Mouse (Mus musculus) lung, embryonic 16.5 days (tissue): ENCODE results near the gene Dscam. TPM values are rescaled to one million over a fixed set of nuclear protein-coding genes. Genes with fewer than 3 reads are reported as not detected.

ENCODE experiments used
- ATAC-seq: fragments of 200-750 bp; cut with Nextera tagmentation; 2 replicates; pipeline ENCODE4 v1.8.0; 2017; ENCODE audit warnings: low read depth, mild to moderate bottlenecking, moderate library complexity
- H3K27ac ChIP-seq: fragments of 300-500 bp; sonication (generic); 2 replicates; pipeline ENCODE4 v1.5.1; 2014; ENCODE audit warnings: mild to moderate bottlenecking, control low read depth, low read length
- H3K27me3 ChIP-seq: fragments of 300-500 bp; sonication (generic); 2 replicates; pipeline ENCODE4 v1.6.1; 2014; ENCODE audit warnings: low read depth, low read length, mixed read lengths; ENCODE audit not compliant: control insufficient read depth, insufficient read depth
- H3K36me3 ChIP-seq: fragments of 300-500 bp; sonication (generic); 2 replicates; pipeline ENCODE4 v1.6.1; 2014; ENCODE audit warnings: low read length; ENCODE audit not compliant: control insufficient read depth, insufficient read depth
- H3K4me1 ChIP-seq: fragments of 300-500 bp; sonication (generic); replicated peaks from 2 replicates; pipeline ENCODE4 v1.6.1; 2014; ENCODE audit warnings: low read length, mixed read lengths; ENCODE audit not compliant: control insufficient read depth, insufficient read depth
- H3K4me2 ChIP-seq: fragments of 300-500 bp; sonication (generic); 2 replicates; pipeline ENCODE4 v1.6.1; 2014; ENCODE audit warnings: low read depth, low read length, control low read depth
- H3K4me3 ChIP-seq: fragments of 300-500 bp; sonication (generic); 2 replicates; pipeline ENCODE4 v1.5.1; 2014; ENCODE audit warnings: mild to moderate bottlenecking, low read length, control low read depth
- H3K9ac ChIP-seq: fragments of 300-500 bp; sonication (generic); 2 replicates; pipeline ENCODE4 v1.6.1; 2014; ENCODE audit warnings: low read length, control low read depth
- H3K9me3 ChIP-seq: fragments of 300-500 bp; sonication (generic); 2 replicates; pipeline ENCODE4 v1.6.1; 2016; ENCODE audit warnings: low read length; ENCODE audit not compliant: control insufficient read depth
- WGBS: fragments of 180-500 bp; shearing (Covaris S2); extraction: QIAGEN DNeasy Blood & Tissue Kit; methylation state at CpG from one replicate; pipeline ENCODE4 v1.1.7; 2014; 5-methylcytosine and 5-hydroxymethylcytosine counted together
- polyA plus RNA-seq: library from polyadenylated mRNA; unstranded; fragments of >200 nt; fragmentation: Nextera tagmentation; extraction: Ambion mirVana; gene quantifications from 2 replicates; pipeline ENCODE4 v1.2.1, GENCODE M21; 2015

Gene Dscam
- polyA plus RNA-seq, 1 experiment from 2014 or later: not detected

DNA sequence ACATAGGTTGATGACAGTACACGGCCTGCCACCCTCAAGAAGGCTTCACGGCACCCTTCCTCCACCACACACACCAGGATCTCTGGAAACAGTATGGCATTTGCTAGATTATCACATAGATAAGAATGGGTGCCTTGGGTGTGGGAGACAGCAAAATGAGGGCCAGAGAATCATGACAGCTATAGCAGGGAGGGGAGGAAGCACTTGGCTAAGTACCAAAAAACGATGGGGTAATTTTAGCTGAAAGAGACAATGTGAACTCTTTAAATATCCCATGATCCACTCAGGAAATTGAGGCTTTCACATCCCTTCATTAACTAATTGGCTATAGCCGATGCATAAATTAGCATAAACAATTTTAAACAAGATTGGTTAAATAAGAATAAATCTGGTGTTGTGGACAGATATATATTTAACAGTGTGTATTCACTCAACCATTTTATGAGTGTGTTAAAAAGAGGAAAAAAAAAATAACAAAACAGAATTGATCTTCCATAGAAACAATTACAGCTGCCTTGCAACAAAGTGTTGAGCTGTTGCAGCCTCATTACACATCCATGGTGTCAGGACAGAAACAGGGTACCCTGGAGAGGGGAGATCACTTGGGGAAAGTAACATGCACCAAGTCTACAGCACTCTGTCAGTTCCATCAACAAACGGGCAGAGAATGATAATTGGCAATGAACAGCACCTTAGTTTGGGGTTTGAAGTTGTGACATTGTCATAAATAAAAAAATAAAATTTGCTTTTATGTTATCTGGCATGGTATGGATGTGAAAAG lies 427.9 kb downstream of the Dscam start:
- whole genome bisulfite sequencing: 67% methylated on average over 5 of the region's 5 CpGs
- Histone ChIP-seq H3K9ac (no peak overlapping the region), H3K27me3 (no peaks in the 10 kb centered on the region), H3K27ac (no peak overlapping the region), H3K4me2 (no peak overlapping the region), H3K36me3 (no peaks in the 10 kb centered on the region), H3K9me3 (no peaks in the 10 kb centered on the region), H3K4me1 (no peaks in the 10 kb centered on the region), H3K4me3 (no peak overlapping the region)
- no peak for ATAC-seq

DNA sequence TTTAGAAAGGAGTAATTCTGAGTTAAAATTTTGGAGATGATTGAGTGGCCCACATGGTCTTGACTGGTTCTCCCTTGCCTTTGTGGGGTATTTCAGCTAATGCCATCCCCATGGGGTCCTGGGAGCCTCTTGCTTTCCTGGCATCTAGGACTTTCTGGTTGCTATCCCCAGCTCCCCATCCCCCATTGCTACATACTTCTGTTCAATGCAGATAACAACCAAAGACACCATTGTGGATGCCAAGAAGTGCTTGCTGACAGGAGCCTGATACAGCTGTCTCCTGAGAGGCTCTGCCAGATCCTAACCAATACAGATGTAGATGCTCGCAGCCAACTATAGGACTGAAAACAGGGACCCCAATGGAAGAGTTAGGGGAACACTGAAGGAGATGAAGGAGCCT lies 429.2 kb downstream of the Dscam start:
- Histone ChIP-seq H3K36me3 (no peaks in the 10 kb centered on the region), H3K4me2 (no peak overlapping the region), H3K4me3 (no peak overlapping the region), H3K27me3 (no peaks in the 10 kb centered on the region), H3K9ac (no peak overlapping the region), H3K9me3 (no peaks in the 10 kb centered on the region), H3K4me1 (no peaks in the 10 kb centered on the region), H3K27ac (no peak overlapping the region)
- 68% methylated on average over 1 of the region's 1 CpGs for WGBS
- ATAC-seq: no peak

DNA sequence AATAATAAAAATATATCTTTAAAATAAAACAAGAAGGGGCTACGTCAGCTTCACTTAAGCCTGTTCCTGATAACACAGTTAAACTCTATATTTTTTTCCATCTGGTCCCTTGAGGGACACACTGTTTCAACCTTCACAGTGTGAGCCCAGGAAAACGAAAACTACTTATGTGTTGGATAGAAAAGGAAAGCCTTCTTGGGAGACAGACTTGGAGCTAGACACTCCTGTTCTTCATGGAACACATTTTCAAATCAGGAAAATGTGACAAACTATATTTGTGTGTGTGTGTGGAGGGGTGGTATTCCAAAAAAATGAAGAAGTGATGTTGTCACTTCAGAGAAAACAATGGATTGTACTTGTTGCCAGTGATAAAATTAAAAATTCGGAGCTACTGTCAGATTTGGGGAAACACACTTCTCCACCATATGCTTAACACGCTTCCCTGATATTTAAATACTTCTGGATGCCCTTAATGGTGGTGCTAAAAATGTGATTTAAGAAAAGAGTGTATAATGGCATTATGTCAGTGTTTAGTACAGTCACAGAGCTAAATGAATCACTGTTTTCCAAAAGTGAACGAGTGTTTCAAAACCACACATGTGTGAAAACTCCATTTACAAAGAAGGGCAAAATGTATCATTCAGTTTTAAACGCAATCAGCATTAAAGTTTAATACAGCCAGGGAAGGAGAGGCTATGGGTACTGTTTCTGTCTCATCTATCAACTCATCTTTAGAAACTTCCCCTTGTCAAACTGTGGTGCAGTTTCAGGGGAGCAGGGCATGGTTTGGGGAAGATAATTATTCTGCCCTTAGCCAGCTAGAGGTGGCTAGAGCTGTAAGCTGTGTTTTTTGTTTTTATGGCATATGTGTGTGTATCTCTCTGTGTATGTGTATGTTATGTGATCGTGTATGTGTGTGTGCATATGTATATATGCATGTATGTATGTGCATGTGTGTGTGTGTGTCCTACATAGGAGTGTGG lies 430.2 kb downstream of the Dscam start:
- no peak overlapping the region for H3K4me2 ChIP-seq
- no peak overlapping the region for H3K9ac ChIP-seq
- H3K4me1 ChIP-seq: no peaks in the 10 kb centered on the region
- H3K36me3 ChIP-seq: no peaks in the 10 kb centered on the region
- no peak for ATAC-seq
- no peak overlapping the region for H3K27ac ChIP-seq
- no peaks in the 10 kb centered on the region for H3K27me3 ChIP-seq
- H3K9me3 ChIP-seq: no peaks in the 10 kb centered on the region
- no peak overlapping the region for H3K4me3 ChIP-seq
- WGBS: 77% methylated on average over 7 of the region's 7 CpGs

DNA sequence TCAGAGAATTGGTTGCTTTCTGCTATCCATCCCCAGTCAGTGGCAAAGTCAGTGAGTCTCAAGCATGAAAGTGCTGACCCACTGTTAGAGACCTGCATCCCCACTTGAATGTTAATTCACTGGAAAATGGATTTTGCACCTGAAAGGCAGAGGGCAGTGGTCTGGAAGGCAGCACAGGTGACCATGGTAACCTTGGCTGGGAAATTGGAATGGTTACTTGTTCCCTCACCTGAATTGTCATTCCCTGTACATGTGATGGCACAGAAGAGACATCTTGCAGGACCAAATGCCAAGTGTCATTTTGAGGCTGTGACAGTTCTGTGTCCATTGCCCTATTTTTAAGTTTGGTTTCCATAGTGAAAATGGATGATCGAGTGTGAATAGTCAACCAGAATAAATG lies 434.1 kb downstream of the Dscam start:
- ATAC-seq: no peak
- WGBS: 80% methylated on average over 1 of the region's 1 CpGs
- no peak overlapping the region for H3K27ac ChIP-seq
- H3K9ac ChIP-seq: no peak overlapping the region
- H3K4me2 ChIP-seq: no peak overlapping the region
- no peak overlapping the region for H3K4me3 ChIP-seq
- no peaks in the 10 kb centered on the region for H3K9me3 ChIP-seq
- no peaks in the 10 kb centered on the region for H3K36me3 ChIP-seq
- H3K4me1 ChIP-seq: no peaks in the 10 kb centered on the region
- no peaks in the 10 kb centered on the region for H3K27me3 ChIP-seq

DNA sequence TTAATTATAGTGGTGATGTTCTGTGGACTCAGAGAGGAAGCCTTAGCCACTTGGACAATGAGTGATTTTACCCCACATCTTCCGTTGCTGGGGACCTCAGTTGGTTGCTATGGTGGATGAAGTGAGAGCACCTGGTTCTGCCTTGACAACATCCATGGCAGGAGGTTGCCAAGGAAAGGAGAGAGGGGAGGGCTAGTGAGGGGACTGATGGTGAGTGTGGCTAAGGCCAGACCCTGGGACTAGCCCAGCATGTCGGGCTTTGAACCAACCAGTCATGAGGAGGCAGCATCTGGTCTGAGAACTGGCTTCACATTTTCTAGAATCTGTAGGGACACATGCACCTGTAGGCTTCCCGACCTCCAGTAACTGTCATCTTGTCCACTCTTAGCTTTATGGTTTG lies 439.7 kb downstream of the Dscam start:
- Histone ChIP-seq H3K27me3 (no peaks in the 10 kb centered on the region), H3K4me2 (no peak overlapping the region), H3K9ac (no peak overlapping the region), H3K36me3 (no peaks in the 10 kb centered on the region), H3K9me3 (no peaks in the 10 kb centered on the region), H3K4me3 (no peak overlapping the region), H3K4me1 (no peaks in the 10 kb centered on the region), H3K27ac (no peak overlapping the region)
- 74% methylated on average over 3 of the region's 3 CpGs for WGBS
- no peak for ATAC-seq

DNA sequence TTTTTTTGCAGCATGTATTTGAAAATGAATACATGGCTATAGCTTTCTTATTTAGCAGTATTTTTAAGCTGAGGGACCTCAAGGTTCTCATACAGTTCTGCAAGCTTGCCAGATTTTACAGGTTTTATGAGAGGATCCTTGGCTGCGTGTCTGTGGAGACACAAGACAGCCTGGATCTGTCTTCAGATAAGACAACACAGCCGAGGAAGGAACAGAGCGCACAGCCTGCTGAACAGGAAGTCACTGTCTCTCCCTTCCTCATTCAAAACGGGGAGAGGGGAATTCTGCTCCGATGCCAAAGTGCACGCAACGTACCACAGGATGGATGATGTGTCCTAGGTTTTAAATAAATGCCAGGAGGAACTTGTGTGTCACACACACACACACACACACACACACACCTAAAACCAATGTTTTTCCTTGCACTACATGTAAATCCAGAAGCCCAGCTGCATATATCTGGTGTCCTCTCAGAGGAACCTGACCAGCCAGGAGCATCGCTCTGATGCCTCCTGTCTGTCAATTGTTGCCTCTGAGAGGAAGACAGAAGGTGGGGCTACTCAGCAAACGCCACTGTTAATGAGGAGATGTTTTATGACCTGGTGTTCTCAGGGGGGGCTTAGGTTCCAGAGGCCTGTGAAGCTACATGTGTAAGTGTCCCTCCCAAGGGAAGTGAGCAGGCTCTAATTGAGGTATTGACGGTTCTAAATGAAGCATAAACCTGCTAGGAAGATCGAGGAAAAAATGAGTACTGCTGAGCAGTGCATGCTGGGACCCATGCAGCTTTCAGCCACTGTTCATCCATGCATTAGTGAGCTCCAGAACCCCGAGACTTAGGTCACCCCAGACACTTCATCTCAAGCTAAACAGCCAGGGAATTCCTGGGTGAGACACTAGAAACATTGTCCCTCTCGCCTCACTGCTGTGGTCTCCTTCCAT lies 442.4 kb downstream of the Dscam start:
- WGBS: 38% methylated on average over 13 of the region's 13 CpGs
- Histone ChIP-seq H3K27ac (no peak overlapping the region), H3K4me2 (no peak overlapping the region), H3K27me3 (no peaks in the 10 kb centered on the region), H3K4me3 (no peak overlapping the region), H3K9me3 (no peaks in the 10 kb centered on the region), H3K4me1 (no peaks in the 10 kb centered on the region), H3K9ac (no peak overlapping the region), H3K36me3 (no peaks in the 10 kb centered on the region)
- ATAC-seq: no peak

DNA sequence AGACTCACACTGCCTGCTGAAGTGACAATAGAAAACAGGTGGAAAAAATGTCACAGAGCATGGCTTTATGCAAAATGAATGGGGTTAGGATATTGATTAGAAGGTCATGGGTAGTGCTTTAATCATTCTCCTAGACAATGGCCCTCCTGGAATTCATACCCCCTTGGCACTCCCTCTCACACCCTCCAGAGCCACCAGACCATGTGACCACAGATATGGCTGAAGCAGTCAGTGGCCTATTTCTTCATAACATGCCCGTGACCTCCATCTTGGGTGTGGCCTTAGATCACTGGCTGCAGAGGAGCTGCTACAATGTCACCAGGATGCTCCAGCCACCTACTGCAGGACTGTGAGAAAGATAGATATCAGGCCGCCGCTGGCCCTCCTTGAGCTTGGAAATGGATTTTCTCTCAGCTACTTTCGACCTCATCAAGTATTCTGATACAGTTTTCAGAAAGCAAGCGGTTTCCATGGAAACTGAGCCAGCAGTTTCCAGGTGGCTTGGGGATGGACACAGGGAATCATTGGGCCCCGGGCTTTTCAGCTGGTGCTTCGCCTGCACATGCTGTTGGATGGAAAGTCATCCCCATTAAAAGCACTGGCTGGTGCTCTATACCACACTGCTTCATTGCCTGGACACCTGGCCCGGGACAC lies 445.4 kb downstream of the Dscam start:
- ATAC-seq: no peak
- Histone ChIP-seq H3K9ac (no peak overlapping the region), H3K36me3 (no peaks in the 10 kb centered on the region), H3K9me3 (no peaks in the 10 kb centered on the region), H3K4me3 (no peak overlapping the region), H3K27me3 (no peaks in the 10 kb centered on the region), H3K4me2 (no peak overlapping the region), H3K4me1 (no peaks in the 10 kb centered on the region), H3K27ac (no peak overlapping the region)
- 73% methylated on average over 8 of the region's 8 CpGs for WGBS

DNA sequence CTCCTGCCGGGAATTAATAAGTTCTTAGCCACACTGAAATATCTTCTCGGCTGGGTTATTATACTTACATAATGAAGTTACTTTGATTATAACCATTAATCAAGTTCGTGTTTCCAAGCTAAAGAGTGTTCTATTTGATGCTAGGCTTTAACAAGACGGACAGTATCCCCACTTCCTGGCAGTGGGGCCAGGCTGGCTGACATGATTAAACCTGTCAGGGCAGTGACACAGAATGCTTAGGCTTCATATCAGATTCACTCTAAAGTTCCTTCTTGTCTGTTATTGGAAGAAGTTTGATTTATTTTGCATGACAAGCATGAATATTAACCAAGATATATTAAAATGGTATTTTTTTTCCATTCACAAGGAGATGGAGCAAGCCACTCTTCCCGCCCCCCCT lies 446.0 kb downstream of the Dscam start:
- WGBS: 57% methylated on average over 5 of the region's 5 CpGs
- Histone ChIP-seq H3K27ac (no peak overlapping the region), H3K4me1 (no peaks in the 10 kb centered on the region), H3K9me3 (no peaks in the 10 kb centered on the region), H3K4me3 (no peak overlapping the region), H3K36me3 (no peaks in the 10 kb centered on the region), H3K9ac (no peak overlapping the region), H3K4me2 (no peak overlapping the region), H3K27me3 (no peaks in the 10 kb centered on the region)
- ATAC-seq: no peak
